Mouse (Mus musculus): ENCODE results near the gene Vnn3. TPM values are rescaled to one million over a fixed set of nuclear protein-coding genes. Genes with fewer than 3 reads are reported as not detected.
A peak's percentile ranks its signal among the peaks of the same experiment; 100 is the strongest.

Vnn3 gene
- not detected in 2 replicates for polyA plus RNA-seq (2015; fragmentation: Nextera tagmentation; extraction: Ambion mirVana)

DNA sequence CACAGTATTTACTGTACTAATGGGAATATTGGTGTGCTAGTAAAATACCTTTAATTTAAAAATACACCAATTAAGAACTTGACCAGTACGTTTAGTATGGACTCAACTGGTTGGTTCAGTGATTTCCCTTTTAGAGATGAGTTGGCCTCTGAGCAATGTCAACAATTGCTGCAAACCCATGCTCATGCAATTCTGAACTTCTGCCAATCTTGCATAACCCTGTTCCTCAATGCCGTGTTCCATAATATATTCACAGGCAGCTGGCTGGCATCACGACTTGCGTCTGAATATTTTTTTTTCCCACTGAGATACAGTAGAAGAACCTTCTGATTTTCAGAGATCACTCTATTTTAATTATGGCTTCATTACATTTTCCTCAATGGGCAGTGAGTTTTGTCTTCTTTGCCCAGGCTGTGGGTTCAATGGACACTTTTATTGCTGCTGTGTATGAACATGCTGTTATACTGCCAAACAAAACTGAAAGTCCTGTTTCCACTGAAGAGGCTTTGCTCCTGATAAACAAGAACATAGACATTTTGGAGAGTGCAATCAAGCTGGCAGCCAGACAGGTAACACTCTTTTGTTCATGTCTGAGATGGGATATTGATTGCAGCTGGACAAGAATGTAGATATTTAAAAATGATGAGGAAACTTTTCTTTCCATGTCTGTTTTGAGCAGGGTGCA, at the start of gene Vnn3:
Vnn3 (plus strand) TSS at position 235 of the 685 bp plus-strand sequence.
- Histone ChIP-seq H3K27ac (ENCODE audit: low read length) (no peak within 1 kb of the TSS), H3K4me2 (ENCODE audit: low read length) (no peak within 1 kb of the TSS), H3K27me3 (replicated peaks; ENCODE audit: control insufficient read depth, insufficient read depth, low read length) (no peaks in the 10 kb centered on the region), H3K36me3 (ENCODE audit: control insufficient read depth, insufficient read depth) (no peaks in the 10 kb centered on the region), H3K9ac (replicated peaks; ENCODE audit: low read depth, low read length) (no peak within 1 kb of the TSS), H3K9me3 (ENCODE audit: control insufficient read depth, low read length) (no peaks in the 10 kb centered on the region), H3K4me3 (replicated peaks; ENCODE audit: low read length) (no peak within 1 kb of the TSS), H3K4me1 (replicated peaks; ENCODE audit: control insufficient read depth, insufficient read depth, low read length) (no peaks in the 10 kb centered on the region)
- ATAC-seq = no peak
- WGBS = 78% methylated on average over 4 of the region's 4 CpGs

DNA sequence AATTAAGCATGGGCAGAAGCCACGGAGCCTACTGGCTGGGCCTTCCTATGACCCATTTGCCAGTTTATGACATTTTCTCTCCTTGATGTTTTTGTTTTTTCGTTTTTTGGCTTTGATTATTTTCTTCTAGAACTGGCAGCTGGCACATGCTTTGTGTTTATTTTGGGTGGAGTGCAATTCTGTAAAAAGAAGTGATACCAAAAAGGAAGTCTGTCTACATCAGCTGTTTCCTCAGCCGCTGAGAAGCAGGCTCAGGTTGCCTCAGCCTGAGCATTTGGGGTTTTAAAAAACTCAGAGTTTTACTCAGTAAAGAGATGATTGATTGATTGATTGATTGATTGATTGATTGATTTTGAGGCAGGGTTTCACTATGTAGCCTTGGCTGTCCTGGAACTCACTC, 48.4 kb upstream of the Vnn3 start:
- Histone ChIP-seq H3K36me3 (ENCODE audit: control insufficient read depth, insufficient read depth) (peaks cover 3% of the 10 kb centered on the region), H3K27ac (ENCODE audit: low read length) (no peak overlapping the region), H3K4me3 (replicated peaks; ENCODE audit: low read length) (no peak overlapping the region), H3K4me2 (ENCODE audit: low read length) (no peak overlapping the region), H3K4me1 (replicated peaks; ENCODE audit: control insufficient read depth, insufficient read depth, low read length) (peaks cover 5% of the 10 kb centered on the region), H3K27me3 (replicated peaks; ENCODE audit: control insufficient read depth, insufficient read depth, low read length) (no peaks in the 10 kb centered on the region), H3K9me3 (ENCODE audit: control insufficient read depth, low read length) (no peaks in the 10 kb centered on the region), H3K9ac (replicated peaks; ENCODE audit: low read depth, low read length) (no peak overlapping the region)
- WGBS = 69% methylated on average over 3 of the region's 3 CpGs
- ATAC-seq = no peak

DNA sequence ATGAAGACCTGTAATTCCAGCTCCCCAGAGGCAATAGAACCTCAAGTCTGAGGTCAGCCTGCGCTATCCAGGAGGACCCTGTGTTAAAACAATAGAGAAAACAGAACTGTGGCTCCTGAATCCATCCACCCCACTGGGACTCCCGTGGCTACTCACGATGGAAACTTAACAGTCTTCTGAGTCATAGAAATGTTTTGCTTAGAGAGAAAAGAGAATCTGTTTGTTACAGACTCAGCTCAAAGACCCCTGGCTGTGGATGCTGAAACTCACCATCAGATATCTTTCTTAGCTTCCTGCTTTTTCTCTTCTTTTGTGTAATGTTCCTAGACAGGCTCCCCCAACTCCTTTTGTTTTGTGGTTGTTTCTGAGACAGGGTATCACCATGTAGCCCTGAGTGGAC, 46.6 kb upstream of the Vnn3 start:
- ATAC-seq = no peak
- no peak overlapping the region for H3K4me2 ChIP-seq (ENCODE audit: low read length)
- H3K27ac ChIP-seq (ENCODE audit: low read length) = no peak overlapping the region
- WGBS = 69% methylated on average over 3 of the region's 3 CpGs
- no peaks in the 10 kb centered on the region for H3K4me1 ChIP-seq (replicated peaks; ENCODE audit: control insufficient read depth, insufficient read depth, low read length)
- H3K4me3 ChIP-seq (replicated peaks; ENCODE audit: low read length) = no peak overlapping the region
- no peak overlapping the region for H3K9ac ChIP-seq (replicated peaks; ENCODE audit: low read depth, low read length)
- no peaks in the 10 kb centered on the region for H3K9me3 ChIP-seq (ENCODE audit: control insufficient read depth, low read length)
- peaks cover 3% of the 10 kb centered on the region for H3K36me3 ChIP-seq (ENCODE audit: control insufficient read depth, insufficient read depth)
- H3K27me3 ChIP-seq (replicated peaks; ENCODE audit: control insufficient read depth, insufficient read depth, low read length) = no peaks in the 10 kb centered on the region

DNA sequence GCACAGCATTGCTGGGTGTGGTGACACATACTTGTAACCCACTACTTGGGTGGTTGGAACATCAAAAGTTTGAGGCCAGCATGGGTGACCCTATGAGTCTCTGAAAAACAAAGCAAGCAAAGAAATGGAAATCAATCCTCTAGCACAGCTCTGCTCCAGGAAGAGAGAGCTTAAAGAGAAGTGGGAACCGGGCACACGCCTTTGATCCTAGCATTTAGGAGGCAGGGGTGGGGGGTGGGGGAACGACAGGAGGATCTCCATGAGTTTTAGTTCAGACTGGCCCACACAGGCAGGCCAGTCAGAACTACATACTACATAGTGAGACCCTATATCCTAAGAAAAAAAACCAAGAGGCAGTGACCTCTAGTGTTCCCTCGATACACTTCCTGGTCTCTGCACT, 45.1 kb upstream of the Vnn3 start:
- ATAC-seq = no peak
- WGBS = 45% methylated on average over 4 of the region's 4 CpGs
- Histone ChIP-seq H3K9me3 (ENCODE audit: control insufficient read depth, low read length) (no peaks in the 10 kb centered on the region), H3K4me1 (replicated peaks; ENCODE audit: control insufficient read depth, insufficient read depth, low read length) (no peaks in the 10 kb centered on the region), H3K4me3 (replicated peaks; ENCODE audit: low read length) (no peak overlapping the region), H3K9ac (replicated peaks; ENCODE audit: low read depth, low read length) (no peak overlapping the region), H3K36me3 (ENCODE audit: control insufficient read depth, insufficient read depth) (peaks cover 3% of the 10 kb centered on the region), H3K4me2 (ENCODE audit: low read length) (no peak overlapping the region), H3K27ac (ENCODE audit: low read length) (no peak overlapping the region), H3K27me3 (replicated peaks; ENCODE audit: control insufficient read depth, insufficient read depth, low read length) (no peaks in the 10 kb centered on the region)

DNA sequence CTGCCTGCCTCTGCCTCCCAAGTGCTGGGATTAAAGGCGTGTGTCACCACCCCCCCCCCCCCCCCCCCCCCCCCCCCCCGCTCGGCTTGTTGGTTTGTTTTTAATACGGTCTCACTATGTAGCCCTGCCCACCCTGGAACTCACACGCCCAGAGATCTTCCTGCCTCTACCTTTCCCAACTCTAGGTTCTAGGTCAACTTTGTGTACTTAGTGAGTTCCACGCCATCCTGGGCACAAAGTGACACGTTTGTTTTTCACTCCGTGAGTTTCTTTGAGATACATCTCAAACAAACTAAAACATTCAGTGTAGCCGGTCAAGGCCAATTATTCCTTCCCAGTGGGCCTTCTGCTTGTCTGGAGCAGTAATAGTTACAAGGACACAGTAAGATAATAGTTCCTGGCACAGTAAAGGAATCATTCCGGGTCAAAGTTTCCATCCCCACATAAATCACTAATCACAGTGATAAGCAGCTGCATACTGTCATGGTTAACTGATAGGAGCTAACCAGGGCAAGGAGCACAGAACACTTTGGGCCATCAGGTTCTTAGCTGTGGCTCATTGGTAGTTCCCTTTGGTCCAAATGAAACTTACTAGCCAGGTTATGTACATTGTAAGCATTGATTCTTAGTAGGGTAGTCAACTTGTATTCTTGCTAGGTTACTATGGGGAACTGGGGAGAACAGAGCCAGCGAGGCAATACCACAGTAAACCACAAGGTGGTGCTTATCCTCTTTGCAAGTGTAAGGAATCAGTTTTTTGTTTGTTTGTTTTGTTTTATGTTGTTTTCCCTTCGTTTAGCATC, 39.4 kb upstream of the Vnn3 start:
- peaks cover 5% of the 10 kb centered on the region; the same call in 1 of the 2 replicates for H3K36me3 ChIP-seq (ENCODE audit: control insufficient read depth, insufficient read depth)
- H3K4me2 ChIP-seq (ENCODE audit: low read length) = no peak overlapping the region
- no peaks in the 10 kb centered on the region for H3K9me3 ChIP-seq (ENCODE audit: control insufficient read depth, low read length)
- no peak overlapping the region for H3K4me3 ChIP-seq (replicated peaks; ENCODE audit: low read length)
- no peaks in the 10 kb centered on the region for H3K27me3 ChIP-seq (replicated peaks; ENCODE audit: control insufficient read depth, insufficient read depth, low read length)
- no peak overlapping the region for H3K9ac ChIP-seq (replicated peaks; ENCODE audit: low read depth, low read length)
- 0 out of 2 replicates have a peak, but pooled peaks cover 3% of the 10 kb centered on the region for H3K4me1 ChIP-seq (replicated peaks; ENCODE audit: control insufficient read depth, insufficient read depth, low read length)
- ATAC-seq = peak; percentile 57
- 71% methylated on average over 8 of the region's 12 CpGs for WGBS
- no peak overlapping the region for H3K27ac ChIP-seq (ENCODE audit: low read length)

DNA sequence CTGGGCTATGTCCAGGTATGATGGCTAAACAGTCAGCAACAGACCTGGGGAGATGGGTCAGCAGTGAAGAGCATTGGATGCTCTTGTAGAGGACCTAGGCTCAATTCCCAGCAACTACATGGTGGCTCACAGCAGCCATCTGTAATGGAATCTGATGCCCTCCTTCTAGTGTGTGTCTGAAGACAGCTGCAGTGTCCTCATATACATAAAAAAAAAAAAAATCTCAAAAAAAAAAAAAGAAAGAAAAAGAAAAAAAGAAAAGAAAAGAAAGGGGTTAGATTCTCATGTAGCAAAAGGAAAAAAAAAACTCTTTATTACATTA, 38.9 kb upstream of the Vnn3 start:
- Histone ChIP-seq H3K36me3 (ENCODE audit: control insufficient read depth, insufficient read depth) (peaks cover 5% of the 10 kb centered on the region; the same call in 1 of the 2 replicates), H3K27ac (ENCODE audit: low read length) (no peak overlapping the region), H3K4me1 (replicated peaks; ENCODE audit: control insufficient read depth, insufficient read depth, low read length) (0 out of 2 replicates have a peak, but pooled peaks cover 3% of the 10 kb centered on the region), H3K27me3 (replicated peaks; ENCODE audit: control insufficient read depth, insufficient read depth, low read length) (no peaks in the 10 kb centered on the region), H3K9me3 (ENCODE audit: control insufficient read depth, low read length) (no peaks in the 10 kb centered on the region), H3K4me3 (replicated peaks; ENCODE audit: low read length) (no peak overlapping the region), H3K4me2 (ENCODE audit: low read length) (no peak overlapping the region), H3K9ac (replicated peaks; ENCODE audit: low read depth, low read length) (no peak overlapping the region)
- ATAC-seq = peak; percentile 43; the same call in 1 of the 2 replicates

DNA sequence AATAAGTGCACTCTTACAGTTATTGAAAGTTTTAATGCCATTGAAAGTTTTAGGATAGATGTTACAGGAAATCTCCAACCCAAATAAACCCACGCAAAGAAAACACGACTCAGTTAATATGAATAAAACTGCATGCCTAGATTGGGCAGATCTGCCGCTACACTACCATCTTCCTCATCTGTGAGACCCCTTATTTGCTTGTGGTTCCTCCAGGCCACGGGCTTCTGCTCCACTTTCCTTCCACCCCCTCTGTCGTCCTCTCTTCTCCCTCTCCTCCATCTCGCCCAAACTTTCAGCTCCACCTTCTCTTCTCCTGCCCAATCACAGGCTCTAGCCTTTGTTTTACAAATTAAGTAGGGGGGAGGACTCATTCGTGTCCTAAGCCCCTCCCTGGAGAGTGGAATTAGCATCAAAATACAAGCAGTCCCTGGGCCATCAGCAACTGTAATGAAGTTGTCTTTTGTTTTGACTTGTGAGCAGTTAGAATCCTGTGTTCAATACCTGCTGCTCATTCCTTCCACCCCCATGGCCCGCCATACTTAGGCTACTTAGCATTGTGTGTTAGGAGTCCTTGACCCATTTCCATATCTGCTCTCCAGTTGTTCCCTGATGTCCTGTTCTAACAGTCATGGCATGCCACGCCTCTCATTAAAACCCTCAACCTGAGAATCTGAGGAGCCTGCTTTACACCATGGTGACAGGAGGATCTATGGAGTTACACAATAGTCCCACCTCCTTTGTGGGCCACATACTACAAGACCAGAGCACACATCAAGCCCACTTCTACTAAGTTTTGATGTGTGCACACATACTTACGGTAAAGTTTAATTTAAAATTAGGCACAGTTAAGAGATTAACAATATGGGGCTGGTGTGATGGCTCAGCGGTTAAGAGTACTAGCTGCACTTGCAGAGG, 38.2 kb upstream of the Vnn3 start:
- Histone ChIP-seq H3K27me3 (replicated peaks; ENCODE audit: control insufficient read depth, insufficient read depth, low read length) (no peaks in the 10 kb centered on the region), H3K9ac (replicated peaks; ENCODE audit: low read depth, low read length) (no peak overlapping the region), H3K27ac (ENCODE audit: low read length) (no peak overlapping the region), H3K4me1 (replicated peaks; ENCODE audit: control insufficient read depth, insufficient read depth, low read length) (0 out of 2 replicates have a peak, but pooled peaks cover 3% of the 10 kb centered on the region), H3K36me3 (ENCODE audit: control insufficient read depth, insufficient read depth) (peaks cover 5% of the 10 kb centered on the region; the same call in 1 of the 2 replicates), H3K4me3 (replicated peaks; ENCODE audit: low read length) (no peak overlapping the region), H3K9me3 (ENCODE audit: control insufficient read depth, low read length) (no peaks in the 10 kb centered on the region), H3K4me2 (ENCODE audit: low read length) (no peak overlapping the region)
- ATAC-seq = peak; percentile 62
- WGBS = 35% methylated on average over 11 of the region's 11 CpGs

DNA sequence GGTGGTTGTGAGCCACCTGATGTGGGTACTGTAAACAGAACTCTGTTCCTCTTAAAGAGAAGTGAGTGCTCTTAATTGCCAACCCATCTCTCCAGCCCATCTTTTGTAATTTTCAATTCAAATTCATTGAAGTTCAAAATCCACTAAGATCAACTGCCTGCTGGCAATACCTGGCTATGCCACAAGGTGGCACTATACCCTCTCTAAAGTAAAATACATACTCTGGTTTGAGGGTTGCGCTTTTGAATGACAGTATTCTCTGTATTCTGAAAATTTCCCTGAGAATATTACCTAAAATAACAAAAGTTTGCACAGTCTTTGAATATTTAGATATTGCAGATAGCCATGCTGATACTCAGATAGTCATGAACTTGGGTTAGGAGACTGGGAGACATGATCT, 36.1 kb upstream of the Vnn3 start:
- no peak overlapping the region for H3K4me2 ChIP-seq (ENCODE audit: low read length)
- no peak overlapping the region for H3K4me3 ChIP-seq (replicated peaks; ENCODE audit: low read length)
- peaks cover 12% of the 10 kb centered on the region for H3K36me3 ChIP-seq (ENCODE audit: control insufficient read depth, insufficient read depth)
- H3K4me1 ChIP-seq (replicated peaks; ENCODE audit: control insufficient read depth, insufficient read depth, low read length) = 0 out of 2 replicates have a peak, but pooled peaks cover 3% of the 10 kb centered on the region
- WGBS = 37% methylated on average over 1 of the region's 1 CpGs
- peak; percentile 46 for ATAC-seq
- H3K27me3 ChIP-seq (replicated peaks; ENCODE audit: control insufficient read depth, insufficient read depth, low read length) = no peaks in the 10 kb centered on the region
- no peak overlapping the region for H3K27ac ChIP-seq (ENCODE audit: low read length)
- no peak overlapping the region for H3K9ac ChIP-seq (replicated peaks; ENCODE audit: low read depth, low read length)
- no peaks in the 10 kb centered on the region for H3K9me3 ChIP-seq (ENCODE audit: control insufficient read depth, low read length)

DNA sequence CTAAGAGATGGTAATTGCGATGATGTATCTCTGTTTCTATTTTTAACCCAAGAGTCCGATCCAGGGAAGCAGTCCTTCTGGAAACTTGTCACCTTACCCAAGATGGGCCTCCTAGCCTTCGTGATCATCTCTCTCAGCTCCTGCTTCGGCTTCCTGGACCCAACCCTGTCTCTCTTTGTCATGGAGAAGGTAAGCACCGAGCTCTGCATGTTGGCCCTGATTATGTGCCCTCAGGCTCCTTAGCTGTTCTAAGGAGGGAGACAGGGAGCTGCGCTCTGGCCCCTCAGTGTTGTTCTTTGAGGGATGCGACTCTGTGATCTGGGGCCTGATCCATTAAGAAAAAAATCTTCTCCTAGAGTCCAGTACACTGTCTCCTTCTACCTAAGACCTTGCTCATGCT, 35.0 kb upstream of the Vnn3 start:
- Histone ChIP-seq H3K4me1 (replicated peaks; ENCODE audit: control insufficient read depth, insufficient read depth, low read length) (0 out of 2 replicates have a peak, but pooled peaks cover 3% of the 10 kb centered on the region), H3K4me2 (ENCODE audit: low read length) (no peak overlapping the region), H3K4me3 (replicated peaks; ENCODE audit: low read length) (no peak overlapping the region), H3K9me3 (ENCODE audit: control insufficient read depth, low read length) (no peaks in the 10 kb centered on the region), H3K9ac (replicated peaks; ENCODE audit: low read depth, low read length) (no peak overlapping the region), H3K36me3 (ENCODE audit: control insufficient read depth, insufficient read depth) (peaks cover 19% of the 10 kb centered on the region), H3K27me3 (replicated peaks; ENCODE audit: control insufficient read depth, insufficient read depth, low read length) (no peaks in the 10 kb centered on the region), H3K27ac (ENCODE audit: low read length) (no peak overlapping the region)
- WGBS = 93% methylated on average over 7 of the region's 7 CpGs
- ATAC-seq = no peak
